Mouse (Mus musculus): ENCODE data around the gene Lingo3. TPM values are rescaled to one million over a fixed set of nuclear protein-coding genes. Genes with fewer than 3 reads are reported as not detected.

Gene Lingo3
- total and polyA plus RNA-seq, 3 experiments, result not detected

GRCm38 (mm10) chr10:80848571-80848970 lies 4.7 kb upstream of the Lingo3 start:
- TF ChIP-seq TBP (IDR thresholded peaks at IDR 0.05; ENCODE audit: low read depth, low read length) (no peak), ZKSCAN1 (IDR thresholded peaks at IDR 0.05; ENCODE audit: low read depth, low read length) (no peak), ZNF384 (IDR thresholded peaks at IDR 0.05; ENCODE audit: low read depth, low read length) (no peak), KAT2A (conservative IDR thresholded peaks at IDR 0.05; ENCODE audit: low read depth, low read length) (no peak), NRF1 (IDR thresholded peaks at IDR 0.05; ENCODE audit: insufficient read depth, low read depth, low read length, poor library complexity, severe bottlenecking) (no peak)
- DNase-seq (ENCODE audit: low read depth, low spot score), result peak; percentile 89
- no peak overlapping the region for H3K4me3 ChIP-seq (ENCODE audit: control insufficient read depth in 1 of 2, insufficient read depth in 1 of 2, low read depth in 2 of 2, low read length in 2 of 2)

GRCm38 (mm10) chr10:80845732-80846131 lies 1.9 kb upstream of the Lingo3 start:
- DNase-seq (ENCODE audit: low read depth, low spot score), result no peak
- Histone ChIP-seq H3K9me3 (replicated peaks; ENCODE audit: insufficient read depth, low read length) (no peaks in the 10 kb centered on the region), H3K27me3 (ENCODE audit: control insufficient read depth in 1 of 2, insufficient read depth in 2 of 2, low read length in 2 of 2) (no peaks in the 10 kb centered on the region)

More at GRCm38 (mm10) chr10:80848571-80848970, 4.7 kb upstream of the Lingo3 start:
- Histone ChIP-seq H3K79me2 (ENCODE audit: control insufficient read depth, insufficient read depth, low read length, poor library complexity) (peaks cover 4% of the 10 kb centered on the region; the same call in 1 of the 2 replicates), H3K27ac (ENCODE audit: control insufficient read depth, low read depth, low read length) (no peak overlapping the region), H3K9ac (ENCODE audit: control insufficient read depth, low read depth, low read length, poor library complexity, severe bottlenecking) (no peak overlapping the region), H3K36me3 (ENCODE audit: control insufficient read depth in 1 of 2, insufficient read depth in 2 of 2, low read length in 2 of 2) (no peaks in the 10 kb centered on the region), H3K9me3 (replicated peaks; ENCODE audit: insufficient read depth, low read length) (no peaks in the 10 kb centered on the region), H3K4me1 (ENCODE audit: control insufficient read depth in 1 of 2, insufficient read depth in 2 of 2, low read length in 2 of 2) (peaks cover 0 to 9% of the 10 kb centered on the region in 2 experiments; a peak in 2 of 4 replicates), H3K27me3 (ENCODE audit: control insufficient read depth in 1 of 2, insufficient read depth in 2 of 2, low read length in 2 of 2) (no peaks in the 10 kb centered on the region)

GRCm38 (mm10) chr10:80845055-80845693 lies 1.3 kb upstream of the Lingo3 start:
- Histone ChIP-seq H3K36me3 (ENCODE audit: control insufficient read depth in 1 of 2, insufficient read depth in 2 of 2, low read length in 2 of 2) (no peaks in the 10 kb centered on the region), H3K27me3 (ENCODE audit: control insufficient read depth in 1 of 2, insufficient read depth in 2 of 2, low read length in 2 of 2) (no peaks in the 10 kb centered on the region), H3K9me3 (replicated peaks; ENCODE audit: insufficient read depth, low read length) (no peaks in the 10 kb centered on the region), H3K79me2 (ENCODE audit: control insufficient read depth, insufficient read depth, low read length, poor library complexity) (no peaks in the 10 kb centered on the region), H3K9ac (ENCODE audit: control insufficient read depth, low read depth, low read length, poor library complexity, severe bottlenecking) (no peak overlapping the region), H3K27ac (ENCODE audit: control insufficient read depth, low read depth, low read length) (no peak overlapping the region), H3K4me1 (ENCODE audit: control insufficient read depth in 1 of 2, insufficient read depth in 2 of 2, low read length in 2 of 2) (peaks cover 0 to 9% of the 10 kb centered on the region in 2 experiments; a peak in 2 of 4 replicates), H3K4me3 (ENCODE audit: control insufficient read depth in 1 of 2, insufficient read depth in 1 of 2, low read depth in 2 of 2, low read length in 2 of 2) (no peak overlapping the region)
- no peak for DNase-seq (ENCODE audit: low read depth, low spot score)
- TF ChIP-seq MEF2A (IDR thresholded peaks at IDR 0.05; ENCODE audit: extremely low read depth, insufficient replicate concordance, low read depth, low read length, poor library complexity, severe bottlenecking), result no peak
- TF ChIP-seq USF1 (IDR thresholded peaks at IDR 0.05; ENCODE audit: low read depth, low read length), result no peak
- TF ChIP-seq TBP (IDR thresholded peaks at IDR 0.05; ENCODE audit: low read depth, low read length), result no peak
- TF ChIP-seq POLR2AphosphoS2 (IDR thresholded peaks at IDR 0.05; ENCODE audit: low read length), result no peak
- no peak for TF ChIP-seq ZMIZ1 (IDR thresholded peaks at IDR 0.05; ENCODE audit: low read depth, low read length)
- TF ChIP-seq CHD1 (IDR thresholded peaks at IDR 0.05; ENCODE audit: low read depth, low read length), result no peak
- no peak for TF ChIP-seq GATA1 (IDR thresholded peaks at IDR 0.05; ENCODE audit: low read depth, low read length)
- TF ChIP-seq MXI1 (IDR thresholded peaks at IDR 0.05; ENCODE audit: low read depth, low read length), result no peak
- no peak for TF ChIP-seq MAFK (IDR thresholded peaks at IDR 0.05; ENCODE audit: borderline replicate concordance, low read depth, low read length)
- TF ChIP-seq POLR2A (IDR thresholded peaks at IDR 0.05; ENCODE audit: control insufficient read depth in 1 of 2, insufficient read depth in 1 of 2, low read depth in 1 of 2, low read length in 2 of 2, poor library complexity in 1 of 2), result no peak
- TF ChIP-seq MAX (IDR thresholded peaks at IDR 0.05; ENCODE audit: low read length), result no peak

More at GRCm38 (mm10) chr10:80845732-80846131, 1.9 kb upstream of the Lingo3 start:
- Histone ChIP-seq H3K4me1 (ENCODE audit: control insufficient read depth in 1 of 2, insufficient read depth in 2 of 2, low read length in 2 of 2) (peaks cover 0 to 9% of the 10 kb centered on the region in 2 experiments; a peak in 2 of 4 replicates), H3K27ac (ENCODE audit: control insufficient read depth, low read depth, low read length) (no peak overlapping the region), H3K79me2 (ENCODE audit: control insufficient read depth, insufficient read depth, low read length, poor library complexity) (no peaks in the 10 kb centered on the region), H3K4me3 (ENCODE audit: control insufficient read depth in 1 of 2, insufficient read depth in 1 of 2, low read depth in 2 of 2, low read length in 2 of 2) (no peak overlapping the region), H3K9ac (ENCODE audit: control insufficient read depth, low read depth, low read length, poor library complexity, severe bottlenecking) (no peak overlapping the region), H3K36me3 (ENCODE audit: control insufficient read depth in 1 of 2, insufficient read depth in 2 of 2, low read length in 2 of 2) (no peaks in the 10 kb centered on the region)
- no peak for TF ChIP-seq E2F4 (IDR thresholded peaks at IDR 0.05; ENCODE audit: borderline replicate concordance, low read depth, low read length)
- TF ChIP-seq MAFK (IDR thresholded peaks at IDR 0.05; ENCODE audit: borderline replicate concordance, low read depth, low read length), result no peak
- no peak for TF ChIP-seq USF1 (IDR thresholded peaks at IDR 0.05; ENCODE audit: low read depth, low read length)
- TF ChIP-seq CHD1 (IDR thresholded peaks at IDR 0.05; ENCODE audit: low read depth, low read length), result no peak
- no peak for TF ChIP-seq ZMIZ1 (IDR thresholded peaks at IDR 0.05; ENCODE audit: low read depth, low read length)
- no peak for TF ChIP-seq ZC3H11A (IDR thresholded peaks at IDR 0.05; ENCODE audit: low read depth, low read length)
- no peak for TF ChIP-seq ZKSCAN1 (IDR thresholded peaks at IDR 0.05; ENCODE audit: low read depth, low read length)
- TF ChIP-seq ZNF384 (IDR thresholded peaks at IDR 0.05; ENCODE audit: low read depth, low read length), result no peak
- no peak for TF ChIP-seq MAX (IDR thresholded peaks at IDR 0.05; ENCODE audit: low read length)
- TF ChIP-seq NRF1 (IDR thresholded peaks at IDR 0.05; ENCODE audit: insufficient read depth, low read depth, low read length, poor library complexity, severe bottlenecking), result no peak
- no peak for TF ChIP-seq KAT2A (conservative IDR thresholded peaks at IDR 0.05; ENCODE audit: low read depth, low read length)
- no peak for TF ChIP-seq POLR2AphosphoS2 (IDR thresholded peaks at IDR 0.05; ENCODE audit: low read length)
- TF ChIP-seq GATA1 (IDR thresholded peaks at IDR 0.05; ENCODE audit: low read depth, low read length), result no peak
- no peak for TF ChIP-seq BHLHE40 (IDR thresholded peaks at IDR 0.05; ENCODE audit: borderline replicate concordance, low read depth, low read length)

Data from MEL (cell line).